In the genomic region with DNA sequence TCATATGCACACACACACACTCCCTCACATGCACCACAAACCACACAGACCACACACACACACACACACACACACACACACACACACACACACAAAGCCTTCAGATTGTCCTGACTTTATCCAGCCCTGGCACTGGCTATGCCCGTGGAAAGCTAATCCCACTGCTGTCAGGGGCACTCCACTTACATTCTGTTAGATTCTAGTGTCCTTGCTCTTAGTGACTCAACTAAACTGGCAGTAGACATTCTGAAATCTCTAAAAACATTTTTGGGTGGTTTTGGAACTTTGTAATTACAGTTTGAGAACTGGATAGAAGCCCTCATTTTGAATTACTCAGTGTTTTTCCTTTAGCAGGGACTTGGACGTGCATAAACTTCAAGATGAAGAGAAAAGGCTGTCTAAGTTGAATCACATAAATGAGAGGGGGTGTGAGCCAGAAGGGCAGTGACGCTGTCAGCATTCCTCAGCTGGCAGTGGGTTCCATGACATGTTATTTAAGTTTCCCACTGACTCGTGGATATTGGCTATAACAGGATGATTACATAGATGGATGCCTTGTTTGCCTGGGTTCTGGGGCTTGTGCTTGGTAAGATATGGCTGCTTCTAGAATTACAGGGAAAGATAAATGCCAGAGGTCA, we compare ENCODE assay signal across 18 mouse cellular contexts.
DNase-seq lines count a peak whose midpoint lies in the region; ATAC-seq and TF ChIP-seq lines count a peak whose summit lies in the region.
"Had no signal": no experiment of that assay in that cellular context is flagged by ENCODE, and none has a peak within 500 bp of the region (broad histone marks: within the 10 kb centered on the region; RNA-seq: fewer than 3 reads in every experiment).

No protein-coding gene starts in this region.

- H3K9ac ChIP-seq in lung, embryonic 15.5 days: no peak overlapping the region
- H3K9ac ChIP-seq in stomach, embryonic 16.5 days (ENCODE audit: low read length): no peak overlapping the region
- H3K9ac ChIP-seq: liver, embryonic 14.5 days had no signal

- ATAC-seq in lung, embryonic 15.5 days (ENCODE audit: borderline replicate concordance, extremely low read depth, low FRiP score, low TSS enrichment): peak; percentile 85; the same call in 1 of the 2 replicates
- ATAC-seq in stomach, embryonic 16.5 days (ENCODE audit: insufficient read depth, low FRiP score): peak; percentile 50; the same call in 1 of the 2 replicates
- ATAC-seq: Patski had no signal

- no peak overlapping the region for H3K4me3 ChIP-seq in lung, embryonic 15.5 days
- no peak overlapping the region for H3K4me3 ChIP-seq in embryonic fibroblast, embryonic 13.5 days (ENCODE audit: insufficient read depth, low read length)
- no peak overlapping the region for H3K4me3 ChIP-seq in stomach, embryonic 16.5 days (replicated peaks; ENCODE audit: low read length)
- H3K4me3 ChIP-seq: hindbrain, embryonic 10.5 days; myocyte had no signal

- H3K9me3 ChIP-seq in lung, embryonic 15.5 days: no peaks in the 10 kb centered on the region
- H3K9me3 ChIP-seq in stomach, embryonic 16.5 days (replicated peaks; ENCODE audit: control insufficient read depth, low read length): no peaks in the 10 kb centered on the region
- H3K9me3 ChIP-seq: hindbrain, embryonic 10.5 days had no signal

- peak; percentile 34 to 40 for DNase-seq in heart, adult 18-20 months
- DNase-seq in heart, postnatal 25 days (ENCODE audit: low spot score): no peak
- no peak for DNase-seq in lung, postnatal 14 days
- DNase-seq in thymus, postnatal 4 days: no peak
- DNase-seq: cerebellum, adult 18-20 months; embryo, embryonic 11 days; gastrocnemius, postnatal 10 days; kidney, adult 9 months; right cerebral cortex, postnatal 14 days; thymus, postnatal 36 days had no signal

- intact Hi-C loops in heart, postnatal 25 days (cut with DNase I): no loop called here

- no peaks in the 10 kb centered on the region for H3K27me3 ChIP-seq in lung, embryonic 15.5 days
- H3K27me3 ChIP-seq in stomach, embryonic 16.5 days (ENCODE audit: control insufficient read depth, insufficient read depth, low read length): no peaks in the 10 kb centered on the region
- H3K27me3 ChIP-seq: CH12.LX, Patski had no signal

- TF ChIP-seq CTCF in embryonic fibroblast, embryonic 13.5 days (IDR thresholded peaks at IDR 0.05; ENCODE audit: borderline replicate concordance, insufficient read depth, low read length): no peak

- no peaks in the 10 kb centered on the region for H3K36me3 ChIP-seq in lung, embryonic 15.5 days
- no peaks in the 10 kb centered on the region for H3K36me3 ChIP-seq in stomach, embryonic 16.5 days (ENCODE audit: control insufficient read depth, insufficient read depth, low read length)
- H3K36me3 ChIP-seq: hindbrain, embryonic 10.5 days had no signal

- TF ChIP-seq POLR2A in embryonic fibroblast, embryonic 13.5 days (IDR thresholded peaks at IDR 0.05; ENCODE audit: low read depth, low read length): no peak

- peak overlapping the region; percentile 82 for H3K27ac ChIP-seq in lung, embryonic 15.5 days
- peak overlapping the region; percentile 2; the same call in 1 of the 2 replicates for H3K27ac ChIP-seq in embryonic fibroblast, embryonic 13.5 days (ENCODE audit: insufficient read depth, low read length)
- peak overlapping the region; percentile 64 for H3K27ac ChIP-seq in stomach, embryonic 16.5 days (ENCODE audit: low read length)
- H3K27ac ChIP-seq: hindbrain, embryonic 10.5 days; liver, embryonic 14.5 days had no signal

- H3K4me2 ChIP-seq in lung, embryonic 15.5 days: no peak overlapping the region
- H3K4me2 ChIP-seq in stomach, embryonic 16.5 days (ENCODE audit: low read depth, low read length): no peak overlapping the region

- 0 out of 2 replicates have a peak, but pooled peaks cover 3% of the 10 kb centered on the region for H3K4me1 ChIP-seq in lung, embryonic 15.5 days
- peaks cover 3% of the 10 kb centered on the region; the same call in 1 of the 2 replicates for H3K4me1 ChIP-seq in embryonic fibroblast, embryonic 13.5 days (ENCODE audit: control insufficient read depth, insufficient read depth, low read length)
- no peaks in the 10 kb centered on the region for H3K4me1 ChIP-seq in stomach, embryonic 16.5 days (ENCODE audit: control insufficient read depth, insufficient read depth, low read length)
- H3K4me1 ChIP-seq: hindbrain, embryonic 10.5 days had no signal

- WGBS in lung, embryonic 15.5 days: 33% methylated on average over 4 of the region's 4 CpGs
- 37% methylated on average over 4 of the region's 4 CpGs for WGBS in stomach, embryonic 16.5 days

Comparison
In these comparisons a context has a peak if more than half of its experiments do, and no peak if none do; other contexts are left out.
1. DNase-seq: peak in heart, adult 18-20 months (2 of 2); none in heart, postnatal 25 days (single experiment), lung, postnatal 14 days (single experiment) and thymus, postnatal 4 days (single experiment).
2. H3K27ac ChIP-seq: peak in every context shown above with its lines; median percentile 82 in lung, embryonic 15.5 days; 64 in stomach, embryonic 16.5 days; 2 in embryonic fibroblast, embryonic 13.5 days.